Mouse (Mus musculus) CD8-positive naive resting alpha-beta T cell, adult 2 months (primary cell): Measurements from ENCODE around the gene Sox12.
"Not testable (repeated sequence)": the region's sequence is repeated elsewhere in the genome, so short reads cannot be mapped to it uniquely, and the experiment has no call there.

Source experiments
- DNase-seq, 2 experiments: peaks; one replicate each; pipeline ENCODE4 v3.0.0; 2022; ENCODE audit warnings: low read depth in 2 of 2, low spot score in 2 of 2

The Sox12 gene

GRCm38 (mm10) chr2:152359616-152360015 lies 38.2 kb downstream of the Sox12 start:
- no peak for DNase-seq

DNA sequence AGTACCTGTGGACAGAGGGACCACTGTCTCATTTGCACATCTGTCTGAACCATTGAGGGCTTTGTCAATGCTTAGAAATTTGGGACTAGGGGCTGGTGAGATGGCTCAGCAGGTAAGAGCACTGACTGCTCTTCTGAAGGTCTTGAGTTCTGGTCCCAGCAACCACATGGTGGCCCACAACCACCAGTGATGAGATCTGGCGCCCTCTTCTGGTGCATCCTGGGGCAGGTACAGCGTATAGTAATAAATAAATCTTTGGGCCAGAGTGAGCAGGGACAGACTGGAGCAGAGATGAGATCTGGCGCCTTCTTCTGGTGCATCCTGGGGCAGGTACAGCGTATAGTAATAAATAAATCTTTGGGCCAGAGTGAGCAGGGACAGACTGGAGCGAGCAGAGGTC lies 38.9 kb downstream of the Sox12 start:
- not testable (repeated sequence) for DNase-seq

DNA sequence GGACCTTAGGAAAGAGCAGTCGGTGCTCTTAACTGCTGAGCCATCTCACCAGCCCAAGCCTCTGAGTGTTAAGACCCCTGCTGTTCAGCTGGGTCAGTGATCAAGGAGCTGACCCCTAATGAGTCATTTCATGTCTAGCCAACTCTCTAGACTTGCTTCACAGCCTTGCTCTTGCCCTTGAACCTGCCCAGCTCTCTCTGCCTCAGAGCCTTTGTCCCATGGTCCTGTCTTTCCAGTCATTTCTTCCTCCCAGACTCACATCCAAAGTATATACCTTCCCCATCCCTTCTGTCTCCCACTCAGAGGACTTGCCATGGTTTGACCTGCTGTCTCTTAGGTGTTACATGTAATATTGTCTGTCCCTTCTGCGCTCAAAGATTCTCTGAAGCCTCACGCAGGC lies 40.6 kb downstream of the Sox12 start:
- no peak for DNase-seq

GRCm38 (mm10) chr2:152349842-152350540 lies 47.9 kb downstream of the Sox12 start:
- DNase-seq: no peak

DNA sequence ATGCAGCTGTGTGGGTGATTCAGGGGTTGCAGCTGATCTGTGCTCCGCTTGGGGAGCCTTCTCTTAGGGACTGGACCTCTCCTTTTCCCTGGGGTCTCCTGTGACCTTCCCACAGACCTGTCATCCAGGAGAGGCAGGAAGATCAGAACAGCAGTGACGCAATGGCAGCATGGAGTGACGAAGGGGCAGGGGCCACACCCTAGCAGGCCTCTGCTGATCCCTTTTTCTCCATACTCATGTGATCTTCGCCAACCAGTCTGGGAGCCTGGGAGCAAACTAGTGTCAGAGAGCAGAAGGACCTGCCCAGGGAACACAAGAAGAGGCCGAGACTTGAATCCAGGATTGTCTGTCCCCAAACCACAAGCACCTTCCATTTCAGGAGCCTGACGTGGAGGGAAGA lies 48.7 kb downstream of the Sox12 start:
- DNase-seq: no peak

DNA sequence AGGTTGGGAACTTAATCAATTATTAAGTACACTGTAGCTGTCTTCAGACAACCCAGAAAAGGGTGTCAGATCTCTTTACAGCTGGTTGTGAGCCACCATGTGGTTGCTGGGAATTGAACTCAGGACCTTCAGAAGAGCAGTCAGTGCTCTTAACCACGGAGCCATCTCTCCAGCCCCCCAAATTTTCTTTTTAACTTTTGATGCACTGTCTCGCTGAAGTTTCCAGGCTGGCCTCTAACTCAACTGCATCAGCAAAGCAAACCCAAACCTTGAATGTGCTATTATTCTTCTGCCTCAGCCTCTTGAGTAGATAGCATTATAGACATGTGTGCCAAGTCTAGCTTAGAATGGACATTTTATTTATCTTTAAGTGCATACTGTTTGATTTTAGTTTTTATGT lies 50.1 kb downstream of the Sox12 start:
- no peak for DNase-seq

DNA sequence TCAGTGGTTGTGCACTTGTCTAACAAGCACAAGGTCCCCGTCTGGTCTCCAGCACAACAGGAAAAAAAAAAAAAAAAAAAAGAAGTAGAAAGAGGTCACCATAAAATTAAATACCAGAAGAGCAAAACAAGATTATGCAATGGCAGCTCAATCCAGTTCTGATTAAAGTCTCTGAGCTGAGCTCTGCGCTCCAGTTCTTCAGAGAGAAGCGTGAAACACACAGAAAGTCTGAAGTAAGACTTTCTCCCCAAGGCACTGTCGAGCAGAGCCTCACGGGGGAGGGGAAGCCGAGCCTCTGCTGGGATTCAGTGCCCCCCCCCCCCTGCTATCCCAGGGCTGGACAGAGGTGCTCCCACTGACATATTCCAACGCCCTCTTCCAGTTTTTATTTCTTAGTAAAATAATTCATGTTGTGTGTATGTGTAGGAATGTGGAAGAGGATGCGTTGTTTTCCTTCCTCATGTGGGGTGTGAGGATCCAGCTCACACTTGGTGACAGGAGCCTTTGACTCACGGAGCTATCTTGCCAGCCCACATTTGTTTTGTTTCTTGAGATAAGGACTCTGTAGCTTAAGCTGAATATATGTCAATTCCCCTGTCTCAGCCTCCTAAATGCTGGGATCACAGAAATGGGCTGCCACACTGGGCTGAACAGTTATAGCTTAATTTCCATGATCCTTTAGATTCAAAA lies 50.9 kb downstream of the Sox12 start:
- DNase-seq: no peak

GRCm38 (mm10) chr2:152345393-152345792 lies 52.5 kb downstream of the Sox12 start:
- no peak for DNase-seq

- DNase-seq: no peak
These were observed 53.0 kb downstream of the Sox12 start for GRCm38 (mm10) chr2:152344909-152345308.

DNA sequence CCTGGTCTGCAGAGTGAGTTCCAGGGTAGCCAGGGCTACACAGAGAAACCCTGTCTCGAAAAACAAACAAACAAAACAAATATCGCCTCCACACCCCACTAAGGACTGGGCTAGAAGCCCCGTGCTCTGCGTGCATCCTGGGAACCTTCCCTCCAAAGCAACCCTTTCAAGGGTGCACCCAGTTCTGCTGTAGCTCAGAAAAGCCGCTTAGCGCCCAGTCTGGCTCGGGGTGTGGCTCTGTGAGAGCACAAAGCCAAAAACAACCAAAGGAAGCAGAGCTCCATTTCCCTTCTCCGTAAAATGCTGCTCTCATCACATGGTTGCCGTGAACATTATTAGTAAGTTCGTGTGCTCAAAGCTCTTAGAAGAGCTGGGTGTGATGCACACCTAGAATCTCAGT lies 53.5 kb downstream of the Sox12 start:
- DNase-seq: peak; percentile 20 to 40
